Mouse (Mus musculus): ENCODE results near the gene Fam25c.

- TF ChIP-seq POLR2A (IDR thresholded peaks at IDR 0.05; ENCODE audit: extremely low read depth, insufficient read depth, low read length) (no peak), CTCF (IDR thresholded peaks at IDR 0.05; ENCODE audit: low read depth, low read length) (no peak)
These were observed 23.5 kb upstream of the Fam25c start for GRCm38 (mm10) chr14:34378560-34379331.

Measured in liver, adult 2 months (tissue).